Mouse (Mus musculus) stomach, postnatal 0 days (tissue): ENCODE results near the gene Ifna14. TPM values are rescaled to one million over a fixed set of nuclear protein-coding genes. Genes with fewer than 3 reads are reported as not detected.

ENCODE experiments used
- ATAC-seq: fragments of 200-750 bp; cut with Nextera tagmentation; 2 replicates; pipeline ENCODE4 v1.8.0; 2017; ENCODE audit not compliant: low FRiP score, low TSS enrichment
- DNase-seq: peaks from one replicate; pipeline ENCODE4 v3.0.0-alpha.2; 2016; ENCODE audit warnings: low spot score
- H3K27ac ChIP-seq: fragments of 300-500 bp; sonication (generic); replicated peaks from 2 replicates; pipeline ENCODE4 v1.5.1; 2014; ENCODE audit warnings: mild to moderate bottlenecking, control low read depth
- H3K27me3 ChIP-seq: fragments of 300-500 bp; sonication (generic); 2 replicates; pipeline ENCODE4 v1.6.1; 2014; ENCODE audit warnings: low read length; ENCODE audit not compliant: control insufficient read depth, insufficient read depth
- H3K36me3 ChIP-seq: fragments of 300-500 bp; sonication (generic); 2 replicates; pipeline ENCODE4 v1.6.1; 2014; ENCODE audit warnings: low read length, mixed read lengths; ENCODE audit not compliant: control insufficient read depth, insufficient read depth
- H3K4me1 ChIP-seq: fragments of 300-500 bp; sonication (generic); replicated peaks from 2 replicates; pipeline ENCODE4 v1.6.1; 2014; ENCODE audit warnings: antibody characterized with exemption; ENCODE audit not compliant: control insufficient read depth, insufficient read depth
- H3K4me2 ChIP-seq: fragments of 300-500 bp; sonication (generic); replicated peaks from 2 replicates; pipeline ENCODE4 v1.6.1; 2014; ENCODE audit warnings: low read depth, mild to moderate bottlenecking, control low read depth, moderate library complexity
- H3K4me3 ChIP-seq: fragments of 300-500 bp; sonication (generic); 2 replicates; pipeline ENCODE4 v1.5.1; 2014; ENCODE audit warnings: low read depth, low read length, control low read depth
- H3K9ac ChIP-seq: fragments of 300-500 bp; sonication (generic); 2 replicates; pipeline ENCODE4 v1.6.1; 2014; ENCODE audit warnings: mild to moderate bottlenecking, low read length, control low read depth, mixed read lengths
- H3K9me3 ChIP-seq: fragments of 300-500 bp; sonication (generic); 2 replicates; pipeline ENCODE4 v1.6.1; 2016; ENCODE audit warnings: low read length; ENCODE audit not compliant: control insufficient read depth
- CTCF ChIP-seq: IDR thresholded peaks from 2 replicates; pipeline ENCODE4 v1.5.1; 2016; ENCODE audit warnings: antibody characterized with exemption, low read depth, mild to moderate bottlenecking, moderate library complexity
- EP300 ChIP-seq: optimal IDR thresholded peaks from 2 replicates; pipeline ENCODE3; 2016; ENCODE audit warnings: antibody characterized with exemption
- WGBS: fragments of 180-500 bp; shearing (Covaris S2); extraction: QIAGEN DNeasy Blood & Tissue Kit; methylation state at CpG from one replicate; pipeline ENCODE4 v1.1.7; 2014; 5-methylcytosine and 5-hydroxymethylcytosine counted together
- polyA plus RNA-seq: library from polyadenylated mRNA; unstranded; fragments of >200 nt; fragmentation: Nextera tagmentation; extraction: Ambion mirVana; gene quantifications from 2 replicates; pipeline ENCODE4 v1.2.1, GENCODE M21; 2015

Gene Ifna14
- polyA plus RNA-seq, 1 experiment from 2014 or later = not detected

GRCm38 (mm10) chr4:88522674-88523073 lies 48.9 kb downstream of the Ifna14 start, which contains the start of gene Ifnb1:
Ifnb1 (minus strand) TSS chr4:88522774.
- no peaks in the 10 kb centered on the region for H3K36me3 ChIP-seq

More at GRCm38 (mm10) chr4:88522674-88523073, 48.9 kb downstream of the Ifna14 start, which contains the start of gene Ifnb1:
- DNase-seq (no peak), ATAC-seq (no peak)
- Histone ChIP-seq H3K4me2 (no peak within 1 kb of the TSS), H3K4me1 (no peaks in the 10 kb centered on the region), H3K27ac (no peak within 1 kb of the TSS), H3K27me3 (no peaks in the 10 kb centered on the region), H3K9ac (no peak within 1 kb of the TSS), H3K4me3 (no peak within 1 kb of the TSS), H3K9me3 (no peaks in the 10 kb centered on the region)
- WGBS = 90% methylated on average over 4 of the region's 4 CpGs
- TF ChIP-seq EP300 (no peak), CTCF (no peak)

Other genes with a start within 250 kb of the Ifna14 start
- gene Hacd4, start 132.9 kb downstream of the Ifna14 start, polyA plus RNA-seq = 8.5 and 9.2 TPM in 2 replicates
- gene Ifnb1, start 49.0 kb downstream of the Ifna14 start, polyA plus RNA-seq = not detected in 2 replicates
- not detected in 2 replicates for gene Ifna15, start 13.6 kb downstream of the Ifna14 start, polyA plus RNA-seq
- not detected in 2 replicates for gene Ifna9, start 20.6 kb upstream of the Ifna14 start, polyA plus RNA-seq
- not detected in 2 replicates for gene Ifna12, start 31.6 kb upstream of the Ifna14 start, polyA plus RNA-seq
- not detected in 2 replicates for gene C87499, start 62.6 kb upstream of the Ifna14 start, polyA plus RNA-seq
- gene Ifna13, start 72.7 kb upstream of the Ifna14 start, polyA plus RNA-seq = not detected in 2 replicates
- gene Ifna16, start 105.1 kb upstream of the Ifna14 start, polyA plus RNA-seq = not detected in 2 replicates
- not detected in 2 replicates for gene Ifna2, start 112.1 kb upstream of the Ifna14 start, polyA plus RNA-seq
- not detected in 2 replicates for gene Ifnab, start 119.6 kb upstream of the Ifna14 start, polyA plus RNA-seq
- 0.19 and 0.51 TPM in 2 replicates for gene Gm26566, start 150.0 kb upstream of the Ifna14 start, polyA plus RNA-seq
- gene Klhl9, start 150.7 kb upstream of the Ifna14 start, polyA plus RNA-seq = 39.8 and 40.6 TPM in 2 replicates
- not detected in 2 replicates for gene Gm13271, start 183.1 kb upstream of the Ifna14 start, polyA plus RNA-seq
- 0.21 and 0.24 TPM in 2 replicates for gene Gm13283, start 188.3 kb upstream of the Ifna14 start, polyA plus RNA-seq
- gene Gm13290, start 202.0 kb upstream of the Ifna14 start, polyA plus RNA-seq = 0.55 TPM in 1 of 2 replicates, not detected in the other
- not detected in 2 replicates for gene Gm13289, start 205.1 kb upstream of the Ifna14 start, polyA plus RNA-seq
- not detected in 2 replicates for gene Gm13272, start 208.1 kb upstream of the Ifna14 start, polyA plus RNA-seq
- 0.25 and 0.47 TPM in 2 replicates for gene Ifnz, start 210.3 kb upstream of the Ifna14 start, polyA plus RNA-seq
- 0.45 TPM in 1 of 2 replicates, not detected in the other for gene Gm13276, start 213.9 kb upstream of the Ifna14 start, polyA plus RNA-seq
- not detected in 2 replicates for gene Gm13277, start 216.8 kb upstream of the Ifna14 start, polyA plus RNA-seq
- not detected in 2 replicates for gene Gm13278, start 219.8 kb upstream of the Ifna14 start, polyA plus RNA-seq
- gene Gm13275, start 222.7 kb upstream of the Ifna14 start, polyA plus RNA-seq = not detected in 2 replicates
- gene Gm13279, start 225.6 kb upstream of the Ifna14 start, polyA plus RNA-seq = not detected in 2 replicates
- 0.92 and 1.3 TPM in 2 replicates for gene Gm13285, start 227.9 kb upstream of the Ifna14 start, polyA plus RNA-seq
- gene Gm13287, start 231.5 kb upstream of the Ifna14 start, polyA plus RNA-seq = not detected in 2 replicates
- not detected in 2 replicates for gene Gm13288, start 233.7 kb upstream of the Ifna14 start, polyA plus RNA-seq
- gene Ifna7, start 244.4 kb upstream of the Ifna14 start, polyA plus RNA-seq = not detected in 2 replicates
- gene Ifna11, start 248.2 kb upstream of the Ifna14 start, polyA plus RNA-seq = not detected in 2 replicates